ENCODE assay signal across 11 mouse cellular contexts in genomic region chr8:120178124-120178514, GRCm38 (mm10). TPM values are rescaled to one million over a fixed set of nuclear protein-coding genes. Genes with fewer than 3 reads are reported as not detected.
A peak's percentile ranks its signal among the peaks of the same experiment; 100 is the strongest.
DNase-seq lines count a peak whose midpoint lies in the region; ATAC-seq and TF ChIP-seq lines count a peak whose summit lies in the region.
"Had no signal": no experiment of that assay in that cellular context is flagged by ENCODE, and none has a peak within 500 bp of the region (broad histone marks: within the 10 kb centered on the region; RNA-seq: fewer than 3 reads in every experiment).

No protein-coding gene starts in this region.

- no peak overlapping the region for H3K27ac ChIP-seq in lung, embryonic 14.5 days (ENCODE audit: low read depth)
- 0 out of 2 replicates have a peak overlapping the region, but pooled peaks have one; percentile 7 for H3K27ac ChIP-seq in forebrain, embryonic 15.5 days (replicated peaks)
- H3K27ac ChIP-seq in limb, embryonic 15.5 days, result no peak overlapping the region
- H3K27ac ChIP-seq in stomach, embryonic 15.5 days, result 0 out of 2 replicates have a peak overlapping the region, but pooled peaks have one; percentile 13

- ATAC-seq in lung, embryonic 14.5 days (ENCODE audit: insufficient read depth), result no peak
- ATAC-seq in forebrain, embryonic 15.5 days (replicated peaks), result no peak
- no peak for ATAC-seq in limb, embryonic 15.5 days (ENCODE audit: insufficient number of reproducible peaks, low FRiP score, low TSS enrichment, low read depth)
- no peak for ATAC-seq in stomach, embryonic 15.5 days (ENCODE audit: insufficient read depth, low FRiP score, low read depth)

- no peak overlapping the region for H3K9ac ChIP-seq in lung, embryonic 14.5 days
- no peak overlapping the region for H3K9ac ChIP-seq in forebrain, embryonic 15.5 days (replicated peaks)
- H3K9ac ChIP-seq in limb, embryonic 15.5 days, result no peak overlapping the region
- no peak overlapping the region for H3K9ac ChIP-seq in stomach, embryonic 15.5 days

- H3K9me3 ChIP-seq in lung, embryonic 14.5 days (ENCODE audit: low read depth, low read length), result no peaks in the 10 kb centered on the region
- no peaks in the 10 kb centered on the region for H3K9me3 ChIP-seq in forebrain, embryonic 15.5 days
- no peaks in the 10 kb centered on the region for H3K9me3 ChIP-seq in limb, embryonic 15.5 days
- no peaks in the 10 kb centered on the region for H3K9me3 ChIP-seq in stomach, embryonic 15.5 days
- H3K9me3 ChIP-seq: G1E had no signal

- 9% methylated on average over 10 of the region's 10 CpGs for whole genome bisulfite sequencing in lung, embryonic 14.5 days
- WGBS in forebrain, embryonic 15.5 days, result 4% methylated on average over 10 of the region's 10 CpGs
- WGBS in limb, embryonic 15.5 days, result 9% methylated on average over 10 of the region's 10 CpGs
- 13% methylated on average over 10 of the region's 10 CpGs for WGBS in stomach, embryonic 15.5 days

- no peaks in the 10 kb centered on the region; the same call in 1 of the 2 replicates for H3K27me3 ChIP-seq in lung, embryonic 14.5 days (ENCODE audit: insufficient read depth, low read length)
- no peaks in the 10 kb centered on the region for H3K27me3 ChIP-seq in forebrain, embryonic 15.5 days
- peaks cover 33% of the 10 kb centered on the region for H3K27me3 ChIP-seq in limb, embryonic 15.5 days
- no peaks in the 10 kb centered on the region for H3K27me3 ChIP-seq in stomach, embryonic 15.5 days (replicated peaks)

- peaks cover 16% of the 10 kb centered on the region; the same call in 1 of the 2 replicates for H3K4me1 ChIP-seq in lung, embryonic 14.5 days (ENCODE audit: insufficient read depth)
- H3K4me1 ChIP-seq in forebrain, embryonic 15.5 days, result peaks cover 45% of the 10 kb centered on the region
- peaks cover 40% of the 10 kb centered on the region for H3K4me1 ChIP-seq in limb, embryonic 15.5 days
- peaks cover 17% of the 10 kb centered on the region for H3K4me1 ChIP-seq in stomach, embryonic 15.5 days

- no peak overlapping the region for H3K4me3 ChIP-seq in lung, embryonic 14.5 days (ENCODE audit: low read depth, low read length)
- H3K4me3 ChIP-seq in forebrain, embryonic 15.5 days, result no peak overlapping the region
- H3K4me3 ChIP-seq in limb, embryonic 15.5 days, result no peak overlapping the region
- no peak overlapping the region for H3K4me3 ChIP-seq in stomach, embryonic 15.5 days (replicated peaks)

- TF ChIP-seq CTCF in lung, embryonic 14.5 days (IDR thresholded peaks at IDR 0.05; ENCODE audit: low read depth), result no peak

- DNase-seq in lung, embryonic 14.5 days, result no peak
- DNase-seq in lung, postnatal 25 days (ENCODE audit: low spot score), result no peak
- DNase-seq in liver, result no peak
- no peak for DNase-seq in ovary, postnatal 36 days (ENCODE audit: low spot score)
- DNase-seq in testis, postnatal 14 days (ENCODE audit: low spot score), result no peak
- DNase-seq: cerebellum, adult 11 months; kidney, adult 9 months had no signal

- peak overlapping the region; percentile 51; the same call in 1 of the 2 replicates for H3K4me2 ChIP-seq in lung, embryonic 14.5 days
- H3K4me2 ChIP-seq in forebrain, embryonic 15.5 days (replicated peaks), result peak overlapping the region; percentile 38
- peak overlapping the region; percentile 29 for H3K4me2 ChIP-seq in limb, embryonic 15.5 days
- peak overlapping the region; percentile 50 for H3K4me2 ChIP-seq in stomach, embryonic 15.5 days

- H3K36me3 ChIP-seq in lung, embryonic 14.5 days (ENCODE audit: insufficient read depth), result no peaks in the 10 kb centered on the region
- no peaks in the 10 kb centered on the region for H3K36me3 ChIP-seq in forebrain, embryonic 15.5 days
- H3K36me3 ChIP-seq in limb, embryonic 15.5 days, result no peaks in the 10 kb centered on the region
- no peaks in the 10 kb centered on the region for H3K36me3 ChIP-seq in stomach, embryonic 15.5 days
- H3K36me3 ChIP-seq: G1E had no signal

RNA-seq across cellular contexts. Expression of gene Fam92b, which starts 0.9 kb away (rescaled TPM):
- polyA plus RNA-seq in lung, embryonic 14.5 days (2014; fragmentation: Nextera tagmentation; extraction: Ambion mirVana), result not detected in 2 replicates
- 0.88 and 1.2 TPM in 2 replicates for polyA plus RNA-seq in forebrain, embryonic 15.5 days (2015; fragmentation: Nextera tagmentation; extraction: Ambion mirVana)
- not detected in 2 replicates for polyA plus RNA-seq in limb, embryonic 15.5 days (2015; fragmentation: Nextera tagmentation; extraction: Ambion mirVana)
- polyA plus RNA-seq in stomach, embryonic 15.5 days (2015; fragmentation: Nextera tagmentation; extraction: Ambion mirVana), result 0.80 and 0.94 TPM in 2 replicates
- polyA plus RNA-seq: G1E had no signal

RNA-seq across cellular contexts. Expression of gene Gse1, which starts 50.1 kb away (rescaled TPM):
- 12.7 and 14.3 TPM in 2 replicates for polyA plus RNA-seq in lung, embryonic 14.5 days (2014; fragmentation: Nextera tagmentation; extraction: Ambion mirVana)
- polyA plus RNA-seq in forebrain, embryonic 15.5 days (2015; fragmentation: Nextera tagmentation; extraction: Ambion mirVana), result 31.3 and 32.7 TPM in 2 replicates
- polyA plus RNA-seq in limb, embryonic 15.5 days (2015; fragmentation: Nextera tagmentation; extraction: Ambion mirVana), result 6.8 and 7.3 TPM in 2 replicates
- 9.6 and 10.8 TPM in 2 replicates for polyA plus RNA-seq in stomach, embryonic 15.5 days (2015; fragmentation: Nextera tagmentation; extraction: Ambion mirVana)

Comparison
In these comparisons a context has a peak if more than half of its experiments do, and no peak if none do; other contexts are left out.
1. H3K27ac ChIP-seq: peak in forebrain, embryonic 15.5 days (single experiment) and stomach, embryonic 15.5 days (single experiment); none in lung, embryonic 14.5 days (single experiment) and limb, embryonic 15.5 days (single experiment).
2. Peak in every context shown above with its lines, with median percentiles within 50 percentile points of each other: H3K4me2 ChIP-seq.